Mouse (Mus musculus) hindbrain, embryonic 10.5 days (tissue): ENCODE measurements around the gene Art4. TPM values are rescaled to one million over a fixed set of nuclear protein-coding genes. Genes with fewer than 3 reads are reported as not detected.

Experiments
- DNase-seq: peaks from one replicate; pipeline ENCODE4 v3.0.0-alpha.2; 2017; ENCODE audit warnings: low spot score
- H3K27ac ChIP-seq: fragments of 300-500 bp; sonication (generic); 2 replicates; pipeline ENCODE4 v1.5.1; 2016; ENCODE audit warnings: mild to moderate bottlenecking, moderate library complexity
- H3K27me3 ChIP-seq: fragments of 300-500 bp; sonication (generic); 2 replicates; pipeline ENCODE4 v1.6.1; 2016; ENCODE audit warnings: mild to moderate bottlenecking; ENCODE audit not compliant: poor library complexity, insufficient read depth, severe bottlenecking
- H3K36me3 ChIP-seq: fragments of 300-500 bp; sonication (generic); 2 replicates; pipeline ENCODE4 v1.6.1; 2016; ENCODE audit warnings: mild to moderate bottlenecking, moderate library complexity
- H3K4me1 ChIP-seq: fragments of 300-500 bp; sonication (generic); replicated peaks from 2 replicates; pipeline ENCODE4 v1.6.1; 2016; ENCODE audit warnings: mild to moderate bottlenecking
- H3K4me3 ChIP-seq: fragments of 300-500 bp; sonication (generic); 2 replicates; pipeline ENCODE4 v1.5.1; 2016; ENCODE audit warnings: mild to moderate bottlenecking, moderate library complexity
- H3K9me3 ChIP-seq: fragments of 300-500 bp; sonication (generic); 2 replicates; pipeline ENCODE4 v1.6.1; 2016; ENCODE audit warnings: mild to moderate bottlenecking, moderate library complexity
- WGBS: fragments of 180-500 bp; shearing (Covaris S2); methylation state at CpG from one replicate; pipeline ENCODE4 v1.1.7; 2016; 5-methylcytosine and 5-hydroxymethylcytosine counted together
- polyA plus RNA-seq: library from polyadenylated mRNA; unstranded; fragments of >200 nt; fragmentation: Nextera tagmentation; extraction: Ambion mirVana; gene quantifications from 2 replicates; pipeline ENCODE4 v1.2.1, GENCODE M21; 2016

Gene Art4
- polyA plus RNA-seq, 1 experiment from 2014 or later, result 2.3 TPM

DNA sequence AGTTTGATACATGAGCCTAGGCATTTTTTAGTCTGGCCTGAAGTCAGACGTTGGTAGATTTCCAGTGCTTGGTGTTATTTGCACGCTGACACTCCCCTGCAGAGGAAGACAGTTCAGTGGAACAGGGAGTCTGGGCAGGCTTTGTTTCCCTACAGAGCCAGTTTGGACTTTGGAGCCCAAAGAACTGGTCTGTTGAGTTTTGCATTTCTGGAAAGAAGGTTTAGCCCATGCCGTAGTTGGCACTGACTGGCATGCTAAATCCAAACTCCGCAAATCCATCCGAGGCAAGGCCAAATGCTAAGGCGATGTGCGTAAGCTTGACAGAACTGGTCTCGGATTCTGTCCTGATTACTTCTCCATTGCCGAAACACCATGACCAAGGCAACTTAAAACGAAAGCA is 46.3 kb downstream of the Art4 start:
- Histone ChIP-seq H3K36me3 (peaks cover 60% of the 10 kb centered on the region), H3K4me1 (peaks cover 20% of the 10 kb centered on the region), H3K9me3 (no peaks in the 10 kb centered on the region), H3K4me3 (no peak overlapping the region), H3K27ac (no peak overlapping the region), H3K27me3 (no peaks in the 10 kb centered on the region)
- DNase-seq, result no peak
- 92% methylated on average over 10 of the region's 10 CpGs for WGBS

DNA sequence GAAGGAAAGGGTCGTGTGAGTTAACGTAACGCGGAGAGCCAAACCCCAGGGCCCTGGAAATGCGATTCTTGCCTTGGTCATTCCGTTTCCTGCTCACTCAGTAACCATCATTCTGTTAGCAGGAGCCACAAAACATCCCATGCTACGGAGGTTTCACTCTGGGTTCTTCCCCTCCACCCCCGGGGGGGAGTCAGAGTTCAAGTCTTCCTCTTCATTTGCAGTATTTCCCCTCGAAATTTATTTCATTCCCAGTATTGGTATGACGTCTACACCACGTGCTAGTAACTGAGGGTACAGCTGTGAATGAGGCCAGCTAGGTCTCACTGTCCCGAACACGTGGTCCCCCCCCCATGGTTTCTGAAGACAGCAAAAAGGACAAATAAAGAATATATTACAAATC is 47.9 kb downstream of the Art4 start:
- Histone ChIP-seq H3K9me3 (no peaks in the 10 kb centered on the region), H3K4me1 (peaks cover 24% of the 10 kb centered on the region), H3K4me3 (peak overlapping the region; percentile 85; the same call in 1 of the 2 replicates), H3K27me3 (no peaks in the 10 kb centered on the region), H3K36me3 (peaks cover 47% of the 10 kb centered on the region), H3K27ac (no peak overlapping the region)
- no peak for DNase-seq
- 77% methylated on average over 13 of the region's 13 CpGs for WGBS

DNA sequence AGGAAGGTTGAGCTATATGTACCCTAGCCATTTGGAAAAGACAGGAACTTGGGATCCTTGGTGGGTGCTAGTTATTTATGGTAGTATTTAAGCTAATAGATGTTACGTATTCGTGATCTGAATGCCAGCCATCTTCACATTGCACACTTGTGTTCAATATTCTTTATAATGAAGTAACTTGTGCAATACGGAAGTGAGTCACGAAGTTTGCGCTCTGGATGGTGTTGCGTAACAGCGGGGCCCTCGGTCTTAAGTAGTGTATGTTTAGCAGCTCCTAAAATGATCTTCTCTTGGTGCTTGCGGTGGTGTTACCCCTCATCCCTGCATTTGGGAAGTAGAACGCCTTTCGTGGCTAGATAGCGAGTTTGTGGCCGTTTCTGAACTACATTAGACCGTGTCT is 48.5 kb downstream of the Art4 start:
- H3K4me3 ChIP-seq, result peak overlapping the region; percentile 85
- H3K27me3 ChIP-seq, result no peaks in the 10 kb centered on the region
- peaks cover 26% of the 10 kb centered on the region for H3K4me1 ChIP-seq
- no peak for DNase-seq
- peaks cover 41% of the 10 kb centered on the region for H3K36me3 ChIP-seq
- no peaks in the 10 kb centered on the region for H3K9me3 ChIP-seq
- peak overlapping the region; percentile 85; the same call in 1 of the 2 replicates for H3K27ac ChIP-seq
- 41% methylated on average over 14 of the region's 14 CpGs for WGBS

DNA sequence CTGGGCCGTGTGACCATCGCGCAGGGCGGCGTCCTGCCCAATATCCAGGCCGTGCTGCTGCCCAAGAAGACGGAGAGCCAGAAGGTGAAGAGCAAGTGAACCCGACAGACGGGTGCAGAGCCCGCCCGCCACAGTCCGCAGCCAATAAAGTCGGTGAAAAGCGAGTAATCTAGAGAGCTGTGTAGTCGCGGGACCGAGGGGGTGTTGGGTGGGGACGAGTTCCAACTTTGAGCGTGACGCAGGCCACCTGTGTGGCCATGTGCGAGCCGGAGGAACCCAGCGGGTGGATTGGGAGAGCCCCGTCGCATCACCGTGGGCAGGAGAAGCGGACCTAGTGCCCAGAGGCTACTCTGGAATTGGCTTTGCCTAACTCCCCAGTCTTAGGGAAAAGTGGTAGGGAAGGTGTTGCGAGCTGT is 48.9 kb downstream of the Art4 start:
- Histone ChIP-seq H3K9me3 (no peaks in the 10 kb centered on the region), H3K27ac (peak overlapping the region; percentile 85), H3K36me3 (peaks cover 37% of the 10 kb centered on the region), H3K27me3 (no peaks in the 10 kb centered on the region), H3K4me1 (peaks cover 26% of the 10 kb centered on the region), H3K4me3 (peak overlapping the region; percentile 85)
- WGBS, result 1% methylated on average over 28 of the region's 28 CpGs
- DNase-seq, result peak; percentile 23

DNA sequence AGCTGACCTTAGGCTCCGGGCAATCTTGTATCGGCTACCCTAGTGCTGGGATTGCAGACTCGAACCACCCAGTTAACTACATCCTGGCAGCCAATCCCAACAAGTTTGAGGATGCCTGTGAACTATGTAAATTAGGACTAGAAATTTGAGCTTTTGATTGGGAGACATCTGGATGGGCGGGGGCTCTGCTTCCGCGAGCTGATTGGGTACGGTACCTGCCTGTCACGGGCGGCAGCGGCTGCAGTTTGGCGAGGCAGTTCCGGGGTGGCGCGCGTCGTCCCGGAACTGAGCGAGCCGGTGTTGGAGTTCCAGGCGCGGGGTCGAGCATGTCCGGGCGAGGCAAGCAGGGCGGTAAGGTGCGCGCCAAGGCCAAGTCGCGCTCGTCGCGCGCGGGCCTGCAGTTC is 49.5 kb downstream of the Art4 start, which contains the start of gene H2afj:
Gene H2afj, plus strand, starts transcription at position 231 of the 404 bp plus-strand sequence.
- no peaks in the 10 kb centered on the region for H3K9me3 ChIP-seq
- peaks cover 31% of the 10 kb centered on the region for H3K36me3 ChIP-seq
- H3K4me1 ChIP-seq, result peaks cover 32% of the 10 kb centered on the region
- H3K27ac ChIP-seq, result peak within 1 kb of the TSS; percentile 85
- H3K27me3 ChIP-seq, result no peaks in the 10 kb centered on the region
- H3K4me3 ChIP-seq, result peak within 1 kb of the TSS; percentile 85
- DNase-seq, result peak; percentile 97
- WGBS, result under 1% methylated on average over 34 of the region's 34 CpGs

DNA sequence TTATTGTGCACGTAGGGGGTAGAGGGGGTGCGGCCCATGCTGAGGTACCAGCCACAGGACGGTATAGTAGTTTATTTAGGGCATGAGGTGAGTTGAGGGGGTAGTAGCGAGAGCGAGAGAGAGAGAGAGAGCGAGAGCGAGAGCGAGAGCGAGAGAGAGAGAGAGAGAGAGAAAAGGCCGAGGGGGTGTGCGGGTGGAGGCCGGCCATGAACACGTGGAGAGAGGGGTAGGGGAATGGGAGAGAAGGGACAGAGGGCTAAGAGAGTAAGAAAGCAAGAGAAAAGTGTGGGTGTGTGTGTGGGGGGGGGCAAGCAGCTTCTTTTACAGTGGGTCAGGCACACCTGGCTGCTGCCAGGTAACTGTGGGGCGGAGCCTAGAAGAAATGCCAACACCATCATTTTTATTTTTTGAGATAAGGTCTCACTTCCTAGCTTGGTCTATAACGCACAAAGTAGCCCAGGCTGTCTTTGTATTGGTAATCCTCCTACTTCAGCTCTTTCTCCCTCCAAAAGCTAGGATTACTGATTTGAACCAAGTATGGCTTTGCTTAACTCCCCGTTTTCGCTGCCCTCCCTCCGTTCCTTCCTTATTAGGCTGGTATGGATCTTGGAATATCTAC is 50.0 kb downstream of the Art4 start:
- Histone ChIP-seq H3K9me3 (no peaks in the 10 kb centered on the region), H3K36me3 (peaks cover 26% of the 10 kb centered on the region), H3K4me3 (peak overlapping the region; percentile 85), H3K27ac (peak overlapping the region; percentile 85), H3K4me1 (peaks cover 35% of the 10 kb centered on the region), H3K27me3 (no peaks in the 10 kb centered on the region)
- peak; percentile 20 for DNase-seq
- 23% methylated on average over 18 of the region's 18 CpGs for WGBS

DNA sequence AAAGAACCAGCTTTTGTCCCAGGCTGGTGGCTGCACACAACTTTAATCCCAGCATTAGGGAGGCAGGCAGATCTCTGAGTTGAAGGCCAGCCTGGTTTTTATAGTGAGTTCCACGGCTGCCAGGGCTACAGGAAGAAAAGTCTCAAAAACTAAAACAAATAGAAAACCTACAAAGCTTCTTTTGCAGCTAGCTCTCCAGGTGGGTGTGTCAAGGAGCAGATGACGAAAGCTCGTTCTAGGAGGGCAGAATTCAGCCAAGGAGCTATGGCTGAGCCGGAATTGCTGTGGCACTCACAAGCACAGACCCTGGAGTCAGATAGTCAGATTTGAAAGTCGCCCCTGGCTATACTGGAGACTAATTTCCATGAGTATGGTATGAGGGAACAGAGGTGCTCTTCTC is 50.7 kb downstream of the Art4 start:
- peaks cover 35% of the 10 kb centered on the region for H3K4me1 ChIP-seq
- 0 out of 2 replicates have a peak overlapping the region, but pooled peaks have one; percentile 85 for H3K4me3 ChIP-seq
- DNase-seq, result no peak
- no peaks in the 10 kb centered on the region for H3K9me3 ChIP-seq
- peaks cover 19% of the 10 kb centered on the region for H3K36me3 ChIP-seq
- H3K27me3 ChIP-seq, result no peaks in the 10 kb centered on the region
- WGBS, result 62% methylated on average over 5 of the region's 5 CpGs
- peak overlapping the region; percentile 85 for H3K27ac ChIP-seq

DNA sequence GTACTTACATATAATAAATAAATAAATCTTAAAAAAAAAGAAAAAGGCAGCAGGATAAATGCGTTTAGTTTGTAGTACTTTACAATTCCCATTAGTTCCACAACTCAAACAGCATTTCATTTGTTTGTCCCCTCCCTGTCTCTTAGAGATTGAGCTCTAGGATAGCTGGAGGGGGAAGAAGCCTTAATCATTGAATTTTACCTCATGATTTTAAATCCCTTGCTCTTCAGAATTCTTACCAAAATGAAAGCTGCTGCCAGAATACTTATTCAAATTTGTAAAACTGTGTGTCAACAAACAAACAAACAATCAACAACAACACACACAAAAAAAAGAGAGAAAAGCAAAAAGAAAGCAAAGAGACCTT is 52.1 kb downstream of the Art4 start:
- no peak for DNase-seq
- Histone ChIP-seq H3K27ac (no peak overlapping the region), H3K27me3 (no peaks in the 10 kb centered on the region), H3K9me3 (no peaks in the 10 kb centered on the region), H3K4me3 (no peak overlapping the region), H3K4me1 (peaks cover 35% of the 10 kb centered on the region), H3K36me3 (peaks cover 8% of the 10 kb centered on the region; the same call in 1 of the 2 replicates)
- WGBS, result 90% methylated on average over 1 of the region's 1 CpGs

DNA sequence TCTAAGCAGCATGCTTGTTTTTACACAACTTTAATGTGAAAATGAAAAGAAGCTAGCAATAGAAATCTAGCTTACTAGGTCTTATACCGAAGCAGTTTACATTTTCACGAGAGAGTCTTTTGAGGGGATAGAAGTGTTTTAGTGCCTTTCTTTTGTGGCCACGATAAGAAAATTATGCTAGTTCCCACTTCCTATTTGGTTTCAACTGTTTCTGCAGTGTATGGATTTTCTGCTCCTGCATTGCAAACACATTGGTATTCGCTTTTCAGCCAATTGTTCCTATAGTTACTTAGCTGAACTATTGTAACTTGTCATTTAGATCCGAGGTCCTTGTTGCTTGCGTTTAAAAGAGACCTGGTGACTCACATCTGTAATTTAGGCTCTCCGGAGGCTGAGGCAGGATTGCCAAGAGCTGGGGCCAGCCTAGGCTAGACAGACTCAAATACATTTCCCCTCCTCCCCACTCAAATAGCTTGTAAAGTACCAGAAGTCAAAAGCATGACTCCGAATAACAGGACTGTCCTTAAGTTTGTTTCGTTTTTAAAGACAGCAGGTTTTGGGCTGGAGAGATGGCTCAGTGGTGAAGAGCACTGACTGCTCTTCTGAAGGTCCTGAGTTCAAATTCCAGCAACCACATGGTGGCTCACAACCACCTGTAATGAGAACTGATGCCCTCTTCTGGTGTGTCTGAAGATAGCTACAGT is 52.7 kb downstream of the Art4 start:
- WGBS, result 39% methylated on average over 9 of the region's 9 CpGs
- no peak for DNase-seq
- H3K27me3 ChIP-seq, result no peaks in the 10 kb centered on the region
- H3K4me1 ChIP-seq, result peaks cover 35% of the 10 kb centered on the region
- peaks cover 3% of the 10 kb centered on the region; the same call in 1 of the 2 replicates for H3K36me3 ChIP-seq
- peak overlapping the region; percentile 76 for H3K4me3 ChIP-seq
- no peaks in the 10 kb centered on the region for H3K9me3 ChIP-seq
- peak overlapping the region; percentile 100 for H3K27ac ChIP-seq

DNA sequence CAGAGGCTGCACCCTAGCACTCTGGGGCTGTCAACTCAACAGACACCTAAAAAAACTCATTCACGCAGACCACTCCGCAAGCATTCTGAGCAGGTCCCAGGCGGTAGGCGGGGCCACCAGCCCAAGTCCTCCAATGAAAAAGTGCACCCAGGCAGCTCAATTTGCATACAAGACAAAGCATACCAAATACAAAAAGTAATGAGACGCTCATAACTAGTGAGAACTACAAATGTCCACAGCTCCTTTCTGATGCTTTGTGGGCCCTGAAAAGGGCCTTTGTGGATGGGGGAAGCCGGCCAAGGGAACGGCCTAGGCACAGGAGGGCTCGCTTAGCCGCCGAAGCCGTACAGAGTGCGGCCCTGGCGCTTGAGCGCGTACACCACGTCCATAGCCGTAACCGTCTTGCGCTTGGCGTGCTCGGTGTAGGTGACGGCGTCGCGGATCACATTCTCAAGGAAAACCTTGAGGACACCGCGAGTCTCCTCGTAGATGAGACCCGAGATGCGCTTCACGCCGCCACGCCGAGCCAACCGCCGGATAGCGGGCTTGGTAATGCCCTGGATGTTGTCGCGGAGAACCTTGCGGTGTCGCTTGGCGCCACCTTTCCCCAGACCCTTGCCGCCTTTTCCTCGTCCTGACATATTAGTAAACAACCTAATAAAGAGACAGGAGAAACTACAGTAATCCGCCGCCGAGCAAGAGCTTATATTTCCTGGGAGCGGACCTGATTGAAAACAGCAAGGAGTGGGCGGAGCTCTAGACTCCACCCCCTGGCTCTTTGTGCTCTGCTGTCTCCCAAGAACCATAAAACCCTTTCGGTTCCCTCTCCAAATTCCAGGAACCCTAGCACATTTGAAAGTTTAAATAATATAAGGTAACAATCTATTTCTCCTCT is 53.5 kb downstream of the Art4 start, which contains the start of gene Hist4h4:
Gene Hist4h4, minus strand, starts transcription at position 677 of the 895 bp plus-strand sequence.
- Histone ChIP-seq H3K4me3 (peak within 1 kb of the TSS; percentile 76), H3K4me1 (peaks cover 26% of the 10 kb centered on the region), H3K9me3 (no peaks in the 10 kb centered on the region), H3K27me3 (no peaks in the 10 kb centered on the region), H3K27ac (peak within 1 kb of the TSS; percentile 100), H3K36me3 (no peaks in the 10 kb centered on the region)
- under 1% methylated on average over 50 of the region's 50 CpGs for WGBS
- DNase-seq, result peak; percentile 92

DNA sequence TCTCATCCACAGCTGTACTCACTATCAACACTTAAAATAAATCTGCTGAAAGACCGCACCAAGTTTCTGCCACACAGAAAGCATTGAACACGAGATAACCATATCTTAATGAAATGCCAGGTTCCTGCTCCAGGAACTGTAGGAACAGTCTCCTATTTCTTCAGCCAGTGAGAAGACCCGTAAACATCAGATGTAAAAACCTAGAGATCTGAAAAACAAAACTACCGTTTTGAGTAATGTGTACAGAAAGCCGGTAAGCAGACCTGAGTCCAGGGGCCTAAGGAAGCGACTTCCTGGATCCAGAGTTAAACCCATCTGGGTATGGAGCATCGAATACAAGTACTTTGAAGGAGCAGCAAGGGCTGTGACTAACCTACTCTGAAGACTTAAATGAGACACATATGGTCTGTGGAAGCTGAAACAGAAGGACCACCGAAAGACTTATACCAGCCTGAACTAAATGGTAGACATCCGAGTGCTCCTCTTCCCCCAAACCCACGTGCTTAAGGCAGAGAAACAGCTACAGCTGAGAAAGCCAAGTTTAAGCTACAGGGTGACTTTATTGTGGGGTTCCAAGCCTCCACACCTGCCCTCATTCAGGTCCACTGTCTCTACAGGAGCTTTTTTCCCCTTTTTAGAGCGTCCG is 54.3 kb downstream of the Art4 start:
- WGBS, result 28% methylated on average over 12 of the region's 12 CpGs

DNA sequence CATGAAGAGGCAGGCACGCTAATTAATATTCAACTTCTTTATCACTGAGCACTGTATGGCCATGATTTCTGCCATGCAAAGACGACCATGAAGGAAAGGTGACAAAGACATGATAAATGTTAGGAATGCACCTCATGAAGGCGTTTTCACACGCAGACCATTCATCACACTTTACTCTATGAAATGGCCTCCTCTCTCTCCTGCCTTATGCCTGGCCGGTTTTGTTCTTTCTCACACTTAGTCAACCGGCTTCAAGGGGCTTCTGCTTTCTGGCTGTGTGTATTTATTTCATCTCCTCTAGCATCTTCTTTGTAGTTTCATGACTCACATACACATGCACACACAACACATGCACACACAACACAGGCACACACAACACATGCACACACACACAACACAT is 56.3 kb downstream of the Art4 start:
- Histone ChIP-seq H3K36me3 (no peaks in the 10 kb centered on the region), H3K4me3 (no peak overlapping the region), H3K9me3 (no peaks in the 10 kb centered on the region), H3K4me1 (peaks cover 15% of the 10 kb centered on the region), H3K27ac (no peak overlapping the region), H3K27me3 (no peaks in the 10 kb centered on the region)
- WGBS, result 90% methylated on average over 6 of the region's 6 CpGs
- no peak for DNase-seq

More for the DNA sequence above, 54.3 kb downstream of the Art4 start:
- no peaks in the 10 kb centered on the region for H3K9me3 ChIP-seq
- H3K27me3 ChIP-seq, result no peaks in the 10 kb centered on the region
- peak overlapping the region; percentile 100 for H3K27ac ChIP-seq
- peak overlapping the region; percentile 76 for H3K4me3 ChIP-seq
- peaks cover 21% of the 10 kb centered on the region for H3K4me1 ChIP-seq
- no peaks in the 10 kb centered on the region for H3K36me3 ChIP-seq
- no peak for DNase-seq
